Mouse (Mus musculus) CD4-positive, CD25-positive, alpha-beta regulatory T cell, adult 2 months (primary cell): Measurements from ENCODE around the gene Ap2a2.

Source experiments
- DNase-seq: peaks from one replicate; pipeline ENCODE4 v3.0.0-alpha.2; 2012; ENCODE audit warnings: low read depth, low spot score

The Ap2a2 gene

DNA sequence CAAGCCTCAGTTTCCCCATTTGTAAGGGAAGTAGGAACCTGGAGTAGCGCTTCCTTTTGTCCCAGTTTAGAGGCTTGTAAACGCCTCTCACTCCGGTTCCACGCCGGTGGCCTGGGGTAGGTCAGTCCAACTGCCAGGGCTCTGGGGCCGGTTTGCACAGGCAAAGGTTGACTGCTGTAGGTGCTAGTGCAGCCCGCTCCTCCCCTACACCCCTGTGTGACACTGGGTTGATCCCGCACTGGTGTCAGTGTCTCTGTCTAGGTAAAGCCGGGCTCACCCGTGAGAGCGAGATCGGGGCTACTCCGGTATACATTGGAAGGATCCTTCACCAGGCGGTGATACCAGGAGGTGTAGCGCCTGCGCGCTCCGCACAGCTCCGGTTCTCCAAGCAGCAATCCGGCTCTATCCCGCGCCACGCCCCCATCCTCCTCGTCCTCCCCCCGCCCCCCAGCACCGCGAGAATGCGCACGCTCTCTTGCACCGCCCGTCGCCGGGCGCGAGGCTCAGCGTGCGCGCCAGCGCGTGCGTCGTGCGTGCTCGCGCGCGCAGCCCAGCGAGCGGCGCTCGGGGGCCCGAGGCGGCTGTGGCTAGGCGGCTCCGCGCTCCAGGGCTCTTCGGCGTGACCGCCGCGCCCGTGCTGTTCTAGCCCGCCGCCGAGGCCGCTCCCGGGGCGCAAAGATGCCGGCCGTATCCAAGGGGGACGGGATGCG, at the start of gene Ap2a2:
Gene Ap2a2 (plus strand): TSS at position 492 of the 710 bp plus-strand sequence.
- DNase-seq = peak; percentile 96

DNA sequence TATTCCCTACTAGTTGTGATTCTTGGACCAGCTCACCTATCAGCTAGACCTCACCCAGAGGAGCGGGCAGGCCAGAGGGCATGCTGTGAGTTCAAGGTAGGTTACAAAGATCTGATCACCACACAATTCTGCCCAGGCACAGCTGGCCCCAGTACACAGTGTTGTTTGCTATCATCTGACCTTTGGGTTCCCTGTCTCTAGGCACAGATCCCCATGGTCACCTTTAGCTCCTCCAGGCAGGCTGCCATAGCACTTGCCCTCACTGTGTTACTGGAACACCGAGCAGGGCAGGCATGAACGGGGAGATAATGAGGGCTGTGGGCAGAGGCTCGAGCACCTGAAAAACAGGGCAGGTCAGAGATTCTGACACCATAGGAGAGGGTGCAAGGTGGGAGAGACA, 44.3 kb upstream of the Ap2a2 start:
- DNase-seq = no peak

DNA sequence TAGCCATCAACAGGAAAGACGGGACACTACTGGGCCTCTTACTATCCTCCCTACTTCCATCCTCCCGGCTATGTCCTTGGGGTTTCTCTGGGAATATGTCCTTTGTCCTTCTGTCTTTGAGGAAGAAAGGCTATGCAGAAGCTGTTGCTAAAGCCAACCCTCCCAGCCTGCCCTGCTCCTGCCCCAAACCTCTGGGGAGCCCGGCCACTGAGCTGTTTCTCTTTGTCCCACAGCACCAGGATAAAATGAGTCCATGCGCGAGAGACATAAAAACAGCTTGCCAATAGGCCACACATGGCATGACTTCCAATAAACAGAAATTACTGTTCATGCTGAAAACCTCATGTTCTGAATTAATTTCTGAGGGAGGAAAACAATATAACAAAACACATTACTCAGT, 43.7 kb upstream of the Ap2a2 start:
- DNase-seq = no peak

DNA sequence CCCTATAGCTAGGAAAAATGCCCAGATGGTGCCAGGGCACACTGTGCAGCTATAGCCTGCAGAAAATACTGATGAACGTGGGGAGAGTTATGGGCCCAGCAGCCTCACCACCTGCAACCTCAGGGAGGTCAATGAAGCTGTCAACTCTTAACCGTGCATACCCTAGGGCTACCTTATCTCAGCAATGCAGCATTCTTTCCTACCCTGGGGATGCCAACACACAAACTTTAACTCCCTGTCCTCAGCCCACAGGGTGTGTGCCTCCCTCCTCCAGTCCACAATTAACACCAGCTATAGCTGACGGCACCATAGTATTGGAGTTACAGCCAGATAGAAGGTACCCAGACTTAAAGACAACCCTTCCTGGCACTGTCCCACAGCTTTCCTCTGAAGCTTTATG, 43.0 kb upstream of the Ap2a2 start:
- no peak for DNase-seq

DNA sequence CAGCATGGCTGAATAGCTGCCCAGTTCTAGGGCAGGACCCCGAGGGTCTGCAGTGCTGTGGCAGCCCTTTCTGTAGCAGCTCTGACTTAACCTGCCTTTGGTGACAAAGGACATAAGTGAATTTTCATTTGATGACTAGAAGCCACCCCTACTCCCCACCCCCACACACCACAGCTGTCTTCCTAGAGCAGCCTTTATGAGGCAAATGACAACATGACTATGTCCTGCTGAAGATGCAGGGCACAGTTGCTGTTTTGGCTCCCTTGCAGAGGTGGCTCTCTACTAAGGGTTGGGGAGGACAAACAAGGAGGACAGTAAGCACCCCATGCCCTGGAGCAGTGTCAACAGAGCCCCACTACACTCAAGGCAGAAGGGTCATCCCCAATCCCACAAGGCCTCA, 42.2 kb upstream of the Ap2a2 start:
- no peak for DNase-seq

DNA sequence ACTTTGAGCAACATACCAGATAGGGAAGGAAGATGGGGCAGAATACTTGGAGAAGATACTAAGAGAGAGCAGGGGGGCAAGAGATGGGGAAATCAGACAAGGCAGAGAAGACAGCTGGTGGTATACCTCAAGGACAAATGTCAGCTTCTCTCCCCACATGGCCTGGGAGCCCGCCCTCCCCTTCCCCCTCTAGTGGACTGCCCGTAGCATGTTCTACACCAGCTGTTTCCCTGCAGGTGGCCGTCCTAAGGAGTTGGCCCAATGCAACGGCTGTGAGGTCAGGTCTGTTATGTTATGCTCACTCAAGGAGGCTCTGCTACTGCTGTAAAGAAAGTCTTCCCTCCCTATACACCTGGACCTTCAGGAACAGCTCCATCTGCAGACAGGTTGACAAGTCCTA, 39.0 kb upstream of the Ap2a2 start:
- no peak for DNase-seq

DNA sequence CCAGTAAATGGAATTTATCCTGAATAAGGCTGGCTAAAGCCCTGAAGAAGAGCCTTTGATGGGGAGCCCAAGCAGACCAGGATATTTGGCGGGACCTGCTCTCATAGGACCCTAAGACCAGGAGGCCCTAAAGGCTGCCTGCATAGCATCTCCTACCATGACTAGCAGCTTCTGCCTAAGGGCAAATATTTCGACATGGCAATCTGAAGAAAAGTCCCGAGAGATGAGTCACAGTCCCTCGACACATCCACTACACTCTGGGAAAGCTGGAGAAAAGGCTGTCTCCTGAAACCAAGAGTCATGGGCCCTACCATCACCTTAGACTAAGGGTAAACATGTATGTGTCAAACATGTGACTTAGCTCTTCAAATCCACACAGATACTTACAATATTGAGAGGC, 37.7 kb upstream of the Ap2a2 start:
- no peak for DNase-seq

DNA sequence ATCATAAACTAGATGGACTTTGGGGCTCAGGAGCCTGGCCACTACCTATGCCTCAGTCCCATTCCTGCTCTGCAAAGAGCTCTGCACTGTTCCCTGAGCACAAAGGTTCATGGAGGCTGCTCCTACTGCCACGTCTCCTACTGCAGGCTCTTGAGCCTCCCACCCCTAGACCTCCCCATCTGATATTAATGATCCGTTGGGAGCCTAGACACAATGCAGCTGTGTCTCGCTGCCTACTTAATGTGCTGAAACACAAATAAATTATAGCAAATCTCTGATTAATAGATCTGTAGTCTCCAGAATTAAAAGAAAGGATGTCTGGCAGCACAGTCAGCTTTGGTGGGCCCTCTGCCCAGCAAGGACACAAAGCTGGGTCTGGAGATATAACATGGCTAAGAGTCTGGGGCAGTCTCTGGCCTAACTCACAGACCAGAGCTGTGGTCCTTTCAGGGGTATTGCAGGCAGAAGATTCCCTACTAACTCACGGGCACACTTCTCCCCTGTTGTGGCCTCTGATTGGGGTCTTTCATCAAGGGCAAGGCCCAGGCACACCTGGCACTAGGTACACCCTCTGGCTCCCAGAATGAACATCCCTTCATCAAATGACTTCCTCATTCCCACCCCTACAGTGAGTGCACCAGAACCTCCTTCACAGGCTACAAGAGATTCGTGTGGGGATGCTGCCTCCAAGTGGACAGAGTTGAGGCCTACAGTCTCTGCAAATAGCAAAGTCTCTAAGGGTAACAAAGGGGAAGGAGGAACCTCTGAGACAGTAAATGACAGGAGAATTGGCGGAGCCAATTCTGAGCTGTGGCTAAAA, 37.0 kb upstream of the Ap2a2 start:
- DNase-seq = peak; percentile 75

DNA sequence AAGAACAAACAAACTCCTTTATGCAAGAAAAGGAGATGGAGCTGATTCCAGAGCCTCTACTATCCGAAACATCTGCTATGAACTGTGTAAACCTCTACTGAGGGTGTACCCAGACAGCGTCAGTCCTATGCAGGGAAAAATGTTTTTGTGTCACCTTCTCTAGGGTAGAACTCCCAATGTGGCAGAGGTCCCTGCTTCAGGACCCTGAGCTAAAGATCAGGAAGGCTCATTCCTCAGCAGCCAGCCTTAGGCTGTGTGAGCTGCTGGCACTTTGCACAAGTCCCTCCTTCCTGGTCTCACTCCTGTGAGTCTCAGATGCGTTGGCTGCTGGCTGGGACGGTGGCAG, 36.4 kb upstream of the Ap2a2 start:
- no peak for DNase-seq

DNA sequence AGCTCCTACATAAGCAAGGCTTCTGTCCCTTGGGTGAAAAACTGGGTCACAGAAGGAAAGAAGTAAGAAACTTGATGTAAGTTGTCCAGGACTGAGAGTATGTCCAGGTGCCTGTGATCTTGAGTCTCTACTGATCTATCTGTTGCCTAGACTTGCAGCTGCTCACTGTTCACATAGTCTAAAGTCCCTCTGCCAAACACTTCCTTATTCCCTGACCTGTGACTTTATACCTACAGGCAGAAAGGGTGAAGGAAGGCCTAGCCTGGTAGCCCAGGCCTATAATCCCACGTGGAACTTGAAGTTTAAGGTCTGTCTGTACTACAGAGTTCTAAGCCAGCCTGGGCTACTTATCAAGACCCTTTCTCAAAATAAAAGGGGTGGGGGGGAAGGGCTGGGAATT, 26.4 kb upstream of the Ap2a2 start:
- no peak for DNase-seq

DNA sequence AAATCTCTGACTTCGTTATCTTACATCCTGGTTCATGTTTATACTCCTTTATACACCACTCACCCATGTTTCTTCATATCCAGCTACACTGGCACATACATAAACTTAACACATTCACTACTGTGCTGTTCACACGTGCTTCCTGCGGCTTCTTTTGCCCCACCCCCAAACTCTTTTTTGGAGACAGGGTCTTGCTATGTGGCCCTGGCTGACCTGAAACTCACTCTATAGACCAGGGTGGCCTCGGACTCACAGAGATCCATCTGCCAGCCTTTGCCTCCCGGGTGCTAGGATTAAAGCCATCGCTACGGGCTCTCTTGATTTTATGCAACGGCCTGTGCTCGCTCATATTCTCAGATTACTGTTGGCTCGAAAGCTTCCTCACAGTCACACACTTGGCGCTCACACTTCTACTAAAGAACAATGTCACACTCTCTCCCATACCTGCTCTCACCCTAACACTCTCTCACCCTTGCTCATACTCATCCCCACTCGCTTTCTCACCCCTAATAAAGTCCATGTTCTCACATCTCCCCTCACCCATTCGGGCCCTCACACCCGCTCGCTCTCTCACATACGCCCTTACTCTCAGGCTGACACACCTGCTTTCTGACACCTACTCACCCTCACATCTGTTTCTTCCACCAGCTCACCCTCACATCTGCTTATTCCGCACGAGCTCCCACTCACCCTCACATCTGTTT, 23.0 kb upstream of the Ap2a2 start:
- no peak for DNase-seq

DNA sequence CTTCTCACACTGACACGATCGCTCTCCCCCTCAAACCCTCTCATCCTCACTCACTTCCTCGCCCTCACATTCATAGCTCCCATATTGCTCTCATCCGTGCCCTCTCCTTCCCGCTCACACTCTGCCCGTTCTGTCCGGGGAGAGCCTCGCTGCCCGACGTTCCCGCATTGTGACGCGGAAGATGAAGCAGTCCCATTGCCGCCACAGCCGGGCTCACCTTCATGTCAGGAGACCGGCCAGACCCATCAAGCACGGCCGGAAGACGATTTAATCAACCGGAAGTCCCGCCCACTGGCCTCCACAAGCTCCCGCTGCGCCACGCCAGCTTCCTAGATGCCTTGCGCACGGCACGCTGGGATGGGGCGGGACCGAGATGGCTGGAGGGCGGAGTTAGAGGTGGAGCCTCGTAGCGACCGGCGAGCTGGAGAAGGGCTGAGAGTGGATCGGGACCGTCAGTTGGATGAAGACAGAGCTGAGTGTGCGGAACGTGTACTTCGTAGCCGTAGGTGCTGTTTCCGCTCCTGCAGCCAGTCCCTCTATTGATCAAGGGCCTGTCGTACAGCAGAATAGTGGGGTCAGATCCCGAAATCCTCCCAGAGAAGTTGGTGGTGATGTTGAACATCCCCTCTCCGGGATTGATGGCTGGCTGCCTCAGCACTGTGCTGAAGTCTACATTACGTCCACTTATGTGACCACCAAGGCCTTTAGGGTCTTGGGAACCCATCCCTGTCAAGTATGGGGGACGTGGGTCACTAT, 22.2 kb upstream of the Ap2a2 start, which contains the start of gene Chid1:
Gene Chid1 (minus strand): TSS at position 302 of the 756 bp plus-strand sequence.
- DNase-seq = peak; percentile 99

DNA sequence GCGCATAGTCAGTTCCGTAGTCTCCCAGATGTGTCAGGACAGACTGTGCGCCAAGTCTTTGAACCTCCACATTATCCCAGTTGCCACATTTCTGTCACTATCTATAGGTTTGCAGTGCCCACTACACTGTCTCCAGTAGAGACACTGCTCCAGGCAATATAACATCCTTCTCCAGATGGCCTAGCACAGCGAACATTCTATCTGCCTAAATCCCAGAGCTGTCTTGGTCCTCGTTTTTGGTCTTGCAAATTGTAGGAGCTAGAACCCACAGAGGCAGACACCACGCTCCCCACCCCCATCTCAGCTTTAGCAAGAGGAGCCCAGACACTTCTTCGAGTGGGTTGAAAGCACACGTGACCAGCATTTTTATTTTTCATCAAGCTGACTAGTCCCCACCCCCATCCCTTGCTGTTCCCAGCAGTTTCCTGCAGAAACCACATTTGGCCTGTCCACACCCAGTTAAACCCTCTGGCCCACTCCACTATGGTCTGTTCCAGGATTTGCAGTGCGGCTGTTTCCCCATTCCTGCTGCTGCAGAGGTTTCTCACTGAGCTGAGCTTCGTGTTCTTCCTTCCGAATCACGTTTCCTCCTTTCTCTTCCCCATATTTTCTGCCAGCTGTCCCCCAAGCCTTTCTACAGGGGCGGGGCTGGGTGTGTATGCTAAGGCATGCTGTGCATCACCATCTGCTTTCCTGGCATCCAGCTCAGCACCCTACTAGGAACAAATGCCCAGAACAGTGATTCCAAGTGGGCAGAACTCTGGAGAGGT, 21.5 kb upstream of the Ap2a2 start:
- DNase-seq = peak; percentile 35

DNA sequence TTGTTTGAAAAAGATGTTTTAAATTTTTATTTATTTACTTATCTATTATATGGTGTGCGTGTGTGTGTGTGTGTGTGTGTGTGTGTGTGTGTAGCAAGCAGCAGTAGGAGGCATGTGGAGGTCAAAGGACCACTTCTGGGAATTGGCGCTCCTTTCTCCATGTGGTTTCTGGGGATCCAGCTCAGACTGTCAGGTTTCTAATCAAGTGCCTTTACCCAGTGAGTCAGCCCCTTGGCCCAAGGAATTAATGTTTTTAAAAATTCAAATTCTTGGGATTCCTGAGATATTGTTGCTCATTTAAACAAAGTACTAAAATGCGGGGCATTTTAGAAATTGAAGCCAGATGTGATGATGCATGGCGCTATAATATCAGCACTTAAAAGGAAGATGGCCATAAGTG, 20.3 kb upstream of the Ap2a2 start:
- DNase-seq = no peak

DNA sequence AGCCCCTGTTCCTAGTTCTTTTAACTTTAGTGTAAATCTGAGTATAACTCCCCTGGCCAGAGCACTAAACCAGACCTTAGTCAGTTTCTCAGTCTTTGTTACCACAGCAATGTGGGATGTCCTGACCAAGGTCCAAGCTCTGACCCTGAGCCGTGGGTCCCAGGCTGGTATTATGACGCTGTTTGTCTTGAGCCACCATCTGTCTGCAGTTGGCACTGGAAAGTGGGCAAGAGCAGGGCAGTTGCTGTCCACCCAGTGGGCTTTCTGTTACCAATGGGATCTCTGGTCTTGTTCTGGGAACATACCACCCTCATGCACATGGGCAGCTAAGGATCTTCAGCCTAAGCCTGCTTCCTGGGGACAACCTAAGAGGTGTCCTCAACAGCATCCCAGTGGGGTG, 19.4 kb upstream of the Ap2a2 start:
- no peak for DNase-seq

DNA sequence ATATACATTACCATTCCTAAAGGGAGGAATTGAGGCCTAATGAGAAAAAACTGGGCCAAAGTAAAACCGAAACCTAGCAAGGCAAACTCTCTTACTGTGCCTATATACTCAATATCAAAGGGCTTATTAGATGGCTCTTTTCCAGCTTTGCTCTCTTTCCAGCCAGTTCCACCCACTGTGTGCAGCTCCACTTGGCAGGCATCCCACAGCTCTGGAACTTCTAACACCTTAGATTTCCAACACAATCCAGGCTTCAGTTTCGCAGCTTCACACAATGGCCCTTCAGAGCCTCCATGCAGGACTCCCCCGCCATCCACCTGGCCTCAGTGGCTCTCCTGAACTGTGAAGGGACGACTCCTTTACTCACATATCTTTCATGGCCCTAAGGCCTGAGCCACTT, 17.3 kb upstream of the Ap2a2 start:
- DNase-seq = no peak

DNA sequence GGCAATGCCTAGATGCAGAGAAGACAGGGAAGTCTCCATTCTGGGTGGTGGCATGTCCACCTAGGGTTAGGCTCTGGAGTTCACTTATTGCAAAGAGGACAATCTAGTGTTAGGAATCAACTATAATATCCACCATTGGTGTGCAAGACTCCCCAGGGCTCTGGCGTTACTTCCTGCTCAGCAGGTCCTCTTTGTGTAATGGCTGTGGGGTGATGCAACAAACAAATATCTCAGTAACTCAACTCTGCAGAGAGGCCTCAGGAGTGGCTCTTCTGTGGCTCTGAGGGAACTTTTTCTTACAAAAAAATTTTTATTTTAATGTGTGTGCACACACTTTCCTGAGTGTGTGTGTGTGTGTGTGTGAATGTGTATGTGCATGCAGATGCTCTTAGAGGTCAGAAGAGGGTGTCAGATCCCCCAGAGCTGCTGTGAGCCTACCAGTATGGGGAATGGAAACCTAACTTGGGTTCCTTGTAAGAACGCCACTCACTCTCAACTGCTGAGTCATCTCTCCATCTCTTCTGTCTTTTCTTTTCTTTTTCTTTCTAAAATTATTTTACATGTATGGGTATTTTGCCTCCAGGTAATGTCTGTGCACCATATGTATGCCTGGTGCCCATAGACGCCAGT, 12.4 kb upstream of the Ap2a2 start:
- DNase-seq = no peak

DNA sequence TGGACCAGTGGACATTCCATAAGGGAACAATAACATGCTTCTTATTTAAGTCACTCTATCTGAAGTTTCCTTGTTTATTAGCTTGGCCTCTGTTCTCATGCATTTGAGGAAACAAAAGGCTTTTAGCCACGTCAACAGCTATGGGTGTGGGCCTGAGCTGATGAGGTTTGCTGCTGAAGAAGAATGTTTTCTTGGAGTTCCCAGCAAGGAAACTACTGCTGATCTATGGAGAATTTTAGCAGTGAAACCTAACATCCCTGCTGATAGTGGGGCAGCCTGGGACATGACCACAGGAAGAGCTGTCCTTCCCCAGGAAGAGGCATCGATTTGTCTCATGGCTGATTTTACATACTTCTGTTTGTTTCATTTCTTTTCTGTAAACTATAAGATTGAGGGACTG, 11.5 kb upstream of the Ap2a2 start:
- no peak for DNase-seq

DNA sequence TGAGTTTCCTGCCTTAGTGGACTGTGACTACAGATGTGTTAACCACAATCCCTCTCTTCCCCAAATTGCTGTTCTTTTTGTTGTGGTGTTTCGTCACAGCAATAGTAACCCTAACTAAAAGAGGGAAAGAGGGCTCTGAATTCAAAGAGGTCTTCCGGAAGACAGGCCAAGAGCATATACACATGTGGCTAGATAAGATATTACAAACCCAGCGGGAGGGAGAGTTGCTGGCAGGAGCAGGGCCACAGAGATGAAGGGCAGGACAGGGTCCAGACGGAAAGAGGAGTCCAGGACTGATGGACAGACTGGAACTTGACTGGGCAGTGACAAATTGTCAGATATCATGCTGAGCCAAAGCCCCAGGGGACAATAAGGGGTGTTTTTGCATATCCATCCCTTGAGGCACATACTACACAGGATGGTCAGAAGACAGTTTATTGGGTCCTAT, 3.6 kb upstream of the Ap2a2 start:
- DNase-seq = no peak

DNA sequence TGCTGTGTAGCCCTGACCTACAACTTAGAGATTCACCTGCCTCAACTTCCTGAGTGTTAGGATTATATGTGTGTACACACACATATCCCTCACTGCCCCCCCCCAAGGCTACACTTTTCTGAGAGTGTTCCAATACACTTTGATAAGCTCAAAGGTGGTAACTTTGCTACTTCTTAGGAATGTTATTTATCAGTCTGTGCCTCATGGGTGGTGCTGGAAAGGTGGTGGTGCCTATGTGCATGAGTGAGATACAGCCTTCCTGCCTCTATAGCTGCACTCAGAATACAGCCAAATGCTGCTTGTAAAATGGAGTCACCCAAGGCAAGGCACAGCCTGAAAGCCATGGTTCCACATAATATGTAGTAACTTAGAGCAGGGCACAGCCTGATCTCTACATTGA, 3.0 kb upstream of the Ap2a2 start:
- DNase-seq = no peak
